Mouse (Mus musculus) macrophage (primary cell): ENCODE measurements around the gene Abcd3. TPM values are rescaled to one million over a fixed set of nuclear protein-coding genes. Genes with fewer than 3 reads are reported as not detected.
"Not testable (repeated sequence)": the region's sequence is repeated elsewhere in the genome, so short reads cannot be mapped to it uniquely, and the experiment has no call there.

Experiments
- H3K27ac ChIP-seq: fragments of 350-480 bp; formaldehyde crosslinking; 2 replicates; pipeline ENCODE4 v1.9.0; 2021
- H3K36me3 ChIP-seq: fragments of 350-480 bp; formaldehyde crosslinking; 2 replicates; pipeline ENCODE4 v1.9.0; 2021; ENCODE audit errors: inconsistent target
- H3K4me3 ChIP-seq: fragments of 350-480 bp; formaldehyde crosslinking; 2 replicates; pipeline ENCODE4 v1.9.0; 2021; ENCODE audit errors: inconsistent target
- H3K79me2 ChIP-seq: fragments of 350-480 bp; formaldehyde crosslinking; 2 replicates; pipeline ENCODE4 v1.9.0; 2021; ENCODE audit errors: inconsistent target
- WGBS: methylation state at CpG from one replicate; pipeline ENCODE4 v1.1.7; 2026; ENCODE audit warnings: inconsistent platforms; ENCODE audit not compliant: missing documents; 5-methylcytosine and 5-hydroxymethylcytosine counted together
- polyA plus RNA-seq: library from polyadenylated mRNA; stranded (reverse); fragments of 250-400 nt; gene quantifications from 3 replicates; pipeline ENCODE4 v1.2.4, GENCODE M21; 2018; ENCODE audit warnings: inconsistent platforms

The Abcd3 gene
- polyA plus RNA-seq, 1 experiment from 2014 or later = 44.8 TPM

DNA sequence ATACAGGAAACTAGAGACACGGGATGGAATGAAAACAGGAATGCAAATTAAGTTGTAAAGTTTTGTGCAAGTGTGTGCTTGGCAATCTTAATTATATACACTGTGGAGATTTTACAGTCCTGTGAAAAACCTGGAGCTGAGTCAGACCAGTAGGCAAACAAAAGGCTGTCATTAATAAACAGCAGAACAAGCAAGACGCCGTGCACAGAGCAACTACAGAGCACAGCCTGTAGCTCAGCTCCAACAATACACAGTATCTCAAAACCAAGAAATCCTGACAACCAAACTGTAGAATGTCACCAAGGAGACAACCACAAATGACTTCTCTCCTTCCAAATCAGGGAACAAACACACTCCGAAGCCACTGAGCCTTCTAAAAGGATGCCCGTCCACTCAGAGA, 24.7 kb downstream of the Abcd3 start:
- WGBS = 96% methylated on average over 5 of the region's 5 CpGs
- Histone ChIP-seq H3K79me2 (no peaks in the 10 kb centered on the region), H3K27ac (no peak overlapping the region), H3K36me3 (peaks cover 10% of the 10 kb centered on the region; the same call in 1 of the 2 replicates), H3K4me3 (no peak overlapping the region)

DNA sequence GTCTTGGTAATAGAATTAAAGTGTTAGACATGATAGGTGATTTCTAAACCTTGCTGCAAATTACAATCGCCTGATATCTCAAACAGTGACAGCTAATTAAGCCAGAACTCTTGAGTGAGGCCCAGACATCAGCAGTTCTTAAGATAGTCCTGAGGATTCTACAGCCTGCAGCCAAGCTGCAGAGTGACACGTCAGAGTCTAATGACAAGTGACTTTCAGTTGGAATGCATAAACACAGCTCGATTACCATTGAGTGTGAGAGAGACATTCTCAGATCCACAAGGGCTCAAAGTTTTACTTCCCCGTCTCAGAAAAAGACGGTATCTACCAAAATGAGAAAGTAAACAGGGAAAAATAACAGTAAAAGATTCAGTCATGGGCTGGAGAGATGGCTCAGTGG, 25.3 kb downstream of the Abcd3 start:
- Histone ChIP-seq H3K79me2 (no peaks in the 10 kb centered on the region), H3K27ac (no peak overlapping the region), H3K4me3 (no peak overlapping the region), H3K36me3 (peaks cover 11% of the 10 kb centered on the region; the same call in 1 of the 2 replicates)
- 81% methylated on average over 5 of the region's 5 CpGs for WGBS

DNA sequence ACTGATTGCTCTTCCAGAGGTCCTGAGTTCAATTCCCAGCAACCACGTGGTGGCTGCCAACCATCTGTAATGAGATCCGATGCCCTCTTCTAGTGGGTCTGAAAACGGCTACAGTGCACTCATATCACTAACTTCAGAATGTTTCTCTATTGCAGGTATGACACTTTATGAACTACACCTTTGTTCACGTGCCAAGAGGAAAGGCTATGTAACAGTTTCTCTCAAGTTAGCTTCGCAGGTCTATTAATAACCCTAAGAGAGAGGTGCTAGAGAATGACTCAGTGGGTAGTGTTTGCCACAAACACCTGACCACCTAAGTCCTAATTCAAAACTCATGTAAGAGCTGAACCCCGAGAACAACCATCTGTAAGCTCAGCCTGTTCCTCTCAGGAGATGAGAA, 32.1 kb downstream of the Abcd3 start:
- Histone ChIP-seq H3K79me2 (no peaks in the 10 kb centered on the region), H3K4me3 (no peak overlapping the region), H3K27ac (no peak overlapping the region), H3K36me3 (peaks cover 22% of the 10 kb centered on the region)
- WGBS = 94% methylated on average over 6 of the region's 6 CpGs

DNA sequence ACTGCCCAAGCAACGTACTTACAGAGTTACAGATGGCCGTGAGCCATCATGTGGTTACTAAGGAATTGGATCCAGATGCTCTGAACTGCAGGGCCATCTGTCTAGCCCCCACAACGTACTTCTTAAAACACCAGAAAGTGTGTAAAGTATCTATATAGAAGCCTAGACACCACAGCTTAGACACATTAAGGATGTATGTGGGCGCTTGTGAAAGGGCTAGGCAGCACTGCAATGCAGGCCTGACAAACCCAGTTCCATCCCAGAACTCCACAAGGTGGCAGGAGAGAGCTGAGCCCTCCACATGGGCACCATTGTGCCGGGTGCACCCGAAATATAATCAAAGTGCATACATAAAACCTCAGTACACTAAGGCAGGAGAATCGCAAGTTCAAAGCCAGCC, 37.2 kb downstream of the Abcd3 start:
- 71% methylated on average over 7 of the region's 7 CpGs for WGBS
- H3K79me2 ChIP-seq = no peaks in the 10 kb centered on the region
- H3K4me3 ChIP-seq = no peak overlapping the region
- no peak overlapping the region for H3K27ac ChIP-seq
- H3K36me3 ChIP-seq = peaks cover 33% of the 10 kb centered on the region

DNA sequence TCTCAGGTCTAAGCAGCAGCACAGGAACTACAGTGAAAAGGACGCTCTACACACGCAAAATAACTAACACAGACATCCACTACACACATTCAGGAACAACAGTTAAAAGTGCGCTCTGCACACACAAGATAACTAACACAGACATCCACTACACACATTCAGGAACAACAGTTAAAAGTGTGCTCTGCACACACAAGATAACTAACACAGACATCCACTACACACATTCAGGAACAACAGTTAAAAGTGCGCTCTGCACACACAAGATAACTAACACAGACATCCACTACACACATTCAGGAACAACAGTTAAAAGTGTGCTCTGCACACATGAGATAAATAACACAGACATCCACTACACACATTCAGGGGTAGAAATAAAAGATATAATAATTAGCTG, 41.8 kb downstream of the Abcd3 start:
- H3K27ac ChIP-seq, H3K79me2 ChIP-seq, H3K4me3 ChIP-seq: not testable (repeated sequence)
- WGBS = no CpG with 5 or more reads among the region's 4 CpGs
- H3K36me3 ChIP-seq = peaks cover 64% of the 10 kb centered on the region

DNA sequence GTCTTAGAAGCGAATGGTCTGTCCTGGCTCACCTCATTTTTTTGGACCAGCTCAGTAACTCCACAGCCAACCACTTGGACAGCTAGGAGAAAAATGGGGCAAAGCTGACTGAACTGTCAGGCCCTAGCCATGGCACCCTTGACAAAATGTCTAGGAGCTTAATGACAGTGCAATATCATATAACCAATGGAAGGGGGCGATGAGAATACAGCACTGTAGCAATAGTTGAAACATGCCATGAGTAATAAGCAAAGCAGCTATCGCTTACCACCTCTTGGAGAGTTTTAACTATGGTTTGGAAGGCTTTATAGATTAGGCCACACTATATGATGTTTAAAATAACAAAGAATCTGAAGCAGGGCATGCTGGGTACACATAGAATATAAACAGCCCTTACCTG, 46.3 kb downstream of the Abcd3 start:
- Histone ChIP-seq H3K79me2 (no peaks in the 10 kb centered on the region), H3K4me3 (no peak overlapping the region), H3K36me3 (peaks cover 68% of the 10 kb centered on the region), H3K27ac (no peak overlapping the region)
- WGBS = 97% methylated on average over 3 of the region's 3 CpGs

- Histone ChIP-seq H3K4me3 (no peak overlapping the region), H3K79me2 (no peaks in the 10 kb centered on the region), H3K27ac (no peak overlapping the region), H3K36me3 (peaks cover 62% of the 10 kb centered on the region)
- 56% methylated on average over 4 of the region's 5 CpGs for WGBS
Measured at GRCm38 (mm10) chr3:121766818-121767217, 48.3 kb downstream of the Abcd3 start.

DNA sequence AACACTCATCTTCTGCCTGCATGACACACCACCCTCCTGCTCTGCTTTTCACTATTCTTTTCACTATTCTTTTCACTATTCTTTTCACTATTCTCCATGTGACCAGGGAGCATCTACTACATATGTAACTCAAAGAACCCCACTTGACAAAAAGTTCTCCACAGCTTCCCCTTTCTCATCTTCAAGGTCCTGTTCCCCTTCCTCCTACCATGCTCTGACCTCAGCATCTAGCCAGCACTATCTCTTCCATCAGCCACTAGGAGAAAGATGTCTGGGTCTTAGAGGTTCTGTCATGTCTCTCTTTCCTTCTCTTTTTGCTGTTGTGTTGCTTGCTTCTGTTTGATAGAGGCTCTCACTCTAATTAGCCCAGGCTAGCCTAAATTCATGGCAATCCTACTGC, 49.1 kb downstream of the Abcd3 start:
- H3K36me3 ChIP-seq = peaks cover 56% of the 10 kb centered on the region

DNA sequence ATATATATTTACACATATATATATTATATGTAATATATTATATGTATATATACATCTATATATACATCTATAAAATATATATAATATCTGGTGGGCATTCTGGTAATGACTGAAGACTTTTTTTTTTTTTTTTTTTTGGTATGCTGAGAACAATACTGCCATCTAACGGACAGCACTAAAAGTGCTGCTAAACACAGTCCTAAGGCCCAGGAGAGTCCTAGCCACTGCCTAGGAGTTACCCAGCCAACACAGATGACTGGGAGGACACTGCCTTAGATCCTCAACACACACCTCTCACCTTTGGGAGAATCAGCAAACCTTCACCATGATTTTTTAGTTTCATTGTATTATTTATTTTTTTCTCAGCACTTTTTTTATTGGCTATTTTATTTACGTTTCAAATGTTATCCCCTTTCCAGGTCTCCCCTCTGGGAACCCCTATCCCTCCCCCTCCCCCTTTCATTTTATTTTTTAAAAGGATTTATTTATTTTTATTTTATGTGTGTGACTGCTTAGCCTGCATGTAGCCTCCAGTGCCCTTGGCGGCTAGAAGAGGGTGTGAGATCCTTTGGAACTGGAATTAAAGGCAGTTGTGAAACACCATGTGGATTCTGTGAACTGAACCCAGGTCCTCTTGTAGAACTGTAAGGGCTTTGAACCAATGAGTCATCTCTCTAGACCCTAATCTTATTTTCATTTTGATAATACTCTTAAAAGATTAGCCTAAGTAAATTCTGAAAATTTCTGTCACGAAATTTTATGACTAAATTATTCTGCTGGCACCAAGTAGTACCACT, 52.8 kb downstream of the Abcd3 start:
- Histone ChIP-seq H3K36me3 (peaks cover 54% of the 10 kb centered on the region), H3K27ac (no peak overlapping the region), H3K79me2 (no peaks in the 10 kb centered on the region), H3K4me3 (no peak overlapping the region)
- WGBS = 87% methylated on average over 3 of the region's 4 CpGs

More for the DNA sequence above, 49.1 kb downstream of the Abcd3 start:
- Histone ChIP-seq H3K79me2 (no peaks in the 10 kb centered on the region), H3K27ac (no peak overlapping the region), H3K4me3 (no peak overlapping the region)

- H3K4me3 ChIP-seq = no peak overlapping the region
- no peaks in the 10 kb centered on the region for H3K79me2 ChIP-seq
- H3K27ac ChIP-seq = no peak overlapping the region
- WGBS = 76% methylated on average over 7 of the region's 7 CpGs
- peaks cover 31% of the 10 kb centered on the region; the same call in 1 of the 2 replicates for H3K36me3 ChIP-seq
Measured at GRCm38 (mm10) chr3:121758373-121758772, 56.7 kb downstream of the Abcd3 start.

DNA sequence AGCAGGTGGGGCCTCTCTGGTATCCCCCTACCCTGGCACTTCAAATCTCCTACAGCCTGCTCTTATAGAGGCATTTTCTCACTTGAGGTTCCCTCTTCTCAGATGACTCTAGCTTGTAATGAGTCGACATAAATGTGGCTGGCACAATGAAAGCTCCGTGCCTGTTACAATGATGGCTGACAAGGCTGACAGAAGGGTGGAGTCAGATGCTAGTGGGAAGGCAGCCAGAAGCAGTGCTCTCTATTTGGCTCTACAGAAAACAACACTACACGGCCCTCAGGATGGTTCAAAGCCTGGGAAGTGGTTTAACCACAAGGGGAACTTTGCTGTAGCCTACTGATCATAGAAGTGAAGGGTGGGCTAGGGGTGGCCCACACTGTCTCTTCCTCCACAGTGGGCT, 60.0 kb downstream of the Abcd3 start:
- no peaks in the 10 kb centered on the region for H3K79me2 ChIP-seq
- WGBS = 8% methylated on average over 3 of the region's 3 CpGs

GRCm38 (mm10) chr3:121754319-121755090, 60.6 kb downstream of the Abcd3 start:
- not testable (repeated sequence) for H3K27ac ChIP-seq, H3K4me3 ChIP-seq, H3K79me2 ChIP-seq
- WGBS = 74% methylated on average over 10 of the region's 10 CpGs
- peaks cover 16% of the 10 kb centered on the region; the same call in 1 of the 2 replicates for H3K36me3 ChIP-seq

More for the DNA sequence above, 60.0 kb downstream of the Abcd3 start:
- Histone ChIP-seq H3K27ac (no peak overlapping the region), H3K36me3 (peaks cover 21% of the 10 kb centered on the region; the same call in 1 of the 2 replicates), H3K4me3 (no peak overlapping the region)

DNA sequence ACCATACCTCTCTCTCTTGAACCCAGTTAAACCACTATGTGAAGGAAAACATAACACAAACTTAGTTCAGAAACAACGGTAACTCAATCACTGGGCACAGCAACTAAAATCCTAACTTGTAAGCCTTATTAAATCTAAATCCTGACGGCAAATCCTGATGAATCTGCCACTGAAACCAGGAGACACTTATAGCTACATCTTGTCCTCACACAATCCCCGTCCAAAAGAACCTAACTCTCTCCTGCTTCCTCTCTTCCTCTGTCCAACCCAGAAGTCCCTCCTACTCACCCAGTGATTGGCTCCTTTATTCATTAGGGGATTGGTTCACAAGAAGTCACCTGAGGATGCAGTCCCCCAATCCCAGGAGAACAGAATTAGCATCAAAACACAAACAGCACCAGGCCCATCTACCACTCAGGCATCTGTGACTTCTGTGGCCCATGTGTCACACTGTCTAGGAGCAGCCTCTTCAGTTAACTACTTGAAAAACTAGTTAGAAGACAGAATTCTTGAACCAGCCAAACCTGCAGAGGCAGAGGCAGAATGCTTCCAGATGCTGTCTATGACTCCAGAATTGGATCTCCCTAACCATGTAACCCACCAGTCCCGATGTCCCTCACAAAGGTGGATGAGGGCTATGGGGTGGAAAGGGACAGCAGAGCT, 73.8 kb downstream of the Abcd3 start:
- H3K27ac ChIP-seq, H3K4me3 ChIP-seq, H3K79me2 ChIP-seq, H3K36me3 ChIP-seq: not testable (repeated sequence)
- 91% methylated on average over 4 of the region's 4 CpGs for WGBS

DNA sequence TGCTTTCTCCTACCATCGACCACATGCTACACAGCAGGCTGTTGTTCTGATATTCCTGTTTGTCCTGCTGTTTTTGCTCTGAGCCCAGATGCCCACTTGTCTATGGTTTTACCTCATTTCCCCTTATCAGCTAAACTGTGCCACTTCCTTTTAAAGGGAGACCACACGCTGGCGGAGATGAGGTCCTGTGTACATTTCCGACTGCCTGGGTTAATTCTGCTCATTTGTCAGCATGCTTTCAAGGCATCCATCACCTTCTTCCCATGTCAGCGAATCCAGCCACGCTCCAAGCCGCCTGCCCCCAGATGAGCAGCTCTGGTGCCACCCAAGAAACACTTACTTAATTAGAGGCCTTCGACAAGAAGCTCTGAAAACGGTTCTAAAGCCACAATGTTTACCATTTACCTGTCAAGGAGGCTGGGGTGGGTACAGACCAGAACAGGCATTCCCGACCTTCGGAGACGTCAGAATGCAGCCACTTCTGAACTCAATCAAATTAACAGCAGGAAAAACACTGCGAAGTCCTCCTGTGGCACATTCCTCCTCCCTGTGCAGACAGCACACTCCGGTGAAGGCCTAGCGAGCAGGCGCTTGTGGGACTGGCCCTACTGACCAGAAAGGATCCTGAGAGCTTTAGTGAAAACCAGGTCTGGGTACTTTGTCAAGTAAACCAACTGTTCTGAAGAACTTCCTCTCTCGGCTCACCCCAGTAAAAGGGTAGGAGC, 75.5 kb downstream of the Abcd3 start:
- Histone ChIP-seq H3K4me3 (no peak overlapping the region), H3K36me3 (no peaks in the 10 kb centered on the region), H3K79me2 (no peaks in the 10 kb centered on the region), H3K27ac (no peak overlapping the region)
- 27% methylated on average over 17 of the region's 17 CpGs for WGBS
